Mouse (Mus musculus) layer of hippocampus, adult 11-12 months (tissue): Measurements from ENCODE around the gene Vangl1.

Experiments used
- DNase-seq: peaks from one replicate; pipeline ENCODE4 v3.0.0; 2022; ENCODE audit warnings: low spot score

The Vangl1 gene

GRCm38 (mm10) chr3:102142947-102143346 lies 61.5 kb downstream of the Vangl1 start:
- DNase-seq: no peak

- DNase-seq: no peak
These were observed 62.6 kb downstream of the Vangl1 start for GRCm38 (mm10) chr3:102141893-102142292.

GRCm38 (mm10) chr3:102141451-102141850 lies 63.0 kb downstream of the Vangl1 start:
- no peak for DNase-seq

GRCm38 (mm10) chr3:102140606-102141005 lies 63.9 kb downstream of the Vangl1 start:
- no peak for DNase-seq

DNA sequence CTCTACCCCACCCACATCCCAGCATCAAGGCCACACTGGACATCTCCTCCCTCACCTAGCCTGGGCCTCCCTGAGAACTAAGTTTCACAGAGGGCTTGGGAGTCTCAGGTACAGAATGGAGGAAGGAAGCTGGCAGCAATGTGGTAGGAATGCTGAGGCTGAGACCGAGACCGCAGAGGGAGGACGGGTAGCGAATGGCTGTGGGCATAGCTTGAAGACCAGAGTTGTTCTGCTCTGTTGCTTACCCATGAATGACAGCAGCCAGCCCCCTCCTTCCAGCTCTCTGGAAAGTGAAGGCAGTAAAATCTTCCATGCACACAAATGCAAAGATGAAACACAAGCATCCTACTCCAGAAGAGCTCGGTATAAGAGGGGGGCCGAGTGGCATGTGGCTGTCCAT lies 65.6 kb downstream of the Vangl1 start:
- no peak for DNase-seq

- DNase-seq: no peak
These were observed 67.3 kb downstream of the Vangl1 start for GRCm38 (mm10) chr3:102137158-102137557.

GRCm38 (mm10) chr3:102135389-102136113 lies 68.9 kb downstream of the Vangl1 start:
- no peak for DNase-seq

GRCm38 (mm10) chr3:102131627-102132324 lies 72.7 kb downstream of the Vangl1 start:
- no peak for DNase-seq

GRCm38 (mm10) chr3:102130478-102130877 lies 74.0 kb downstream of the Vangl1 start:
- no peak for DNase-seq

GRCm38 (mm10) chr3:102128242-102128641 lies 76.3 kb downstream of the Vangl1 start:
- DNase-seq: no peak

DNA sequence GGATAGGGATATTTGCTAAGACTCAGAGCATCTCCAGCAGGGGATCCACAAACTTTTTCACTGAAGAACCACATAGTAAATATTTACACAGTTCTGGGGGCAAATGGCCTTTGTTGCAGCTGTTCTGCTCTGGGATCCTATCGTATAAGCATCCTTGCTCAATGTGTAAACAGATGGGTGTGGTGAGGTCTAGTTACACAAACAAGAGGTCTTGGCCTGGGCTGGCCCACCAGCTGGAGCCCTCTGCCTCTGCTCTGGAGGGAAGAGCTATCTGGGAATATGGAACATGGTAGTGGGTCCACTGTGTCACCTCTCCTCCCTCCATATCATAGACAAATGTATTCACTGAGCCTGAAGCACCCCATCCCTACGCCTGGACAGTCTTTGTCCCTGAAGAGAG lies 77.4 kb downstream of the Vangl1 start:
- DNase-seq: no peak

- DNase-seq: no peak
These were observed 78.9 kb downstream of the Vangl1 start for GRCm38 (mm10) chr3:102125546-102125945.

- no peak for DNase-seq
These were observed 80.8 kb downstream of the Vangl1 start for GRCm38 (mm10) chr3:102123654-102124053.

- DNase-seq: no peak
These were observed 82.4 kb downstream of the Vangl1 start for GRCm38 (mm10) chr3:102122046-102122445.

DNA sequence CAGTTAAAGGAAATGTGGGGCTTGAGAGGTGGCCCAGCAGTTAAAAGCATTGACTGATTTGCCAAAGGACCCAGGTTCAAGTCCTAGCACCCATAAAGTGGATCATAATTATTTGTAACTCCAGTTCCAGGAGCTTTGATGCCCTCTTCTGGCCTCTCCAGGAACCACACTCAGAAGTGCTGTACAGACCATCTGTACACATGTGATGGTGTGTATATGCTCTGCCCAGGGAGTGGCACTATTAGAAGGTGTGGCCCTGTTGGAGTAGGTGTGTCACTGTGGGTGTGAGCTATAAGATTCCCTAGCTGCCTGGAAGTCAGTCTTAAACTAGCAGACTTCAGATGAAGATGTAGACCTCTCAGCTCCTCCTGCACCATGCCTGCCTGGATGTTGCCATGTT lies 83.5 kb downstream of the Vangl1 start:
- no peak for DNase-seq

GRCm38 (mm10) chr3:102111979-102112599 lies 92.4 kb downstream of the Vangl1 start:
- no peak for DNase-seq

- DNase-seq: no peak
These were observed 96.3 kb downstream of the Vangl1 start for GRCm38 (mm10) chr3:102108201-102108600.

DNA sequence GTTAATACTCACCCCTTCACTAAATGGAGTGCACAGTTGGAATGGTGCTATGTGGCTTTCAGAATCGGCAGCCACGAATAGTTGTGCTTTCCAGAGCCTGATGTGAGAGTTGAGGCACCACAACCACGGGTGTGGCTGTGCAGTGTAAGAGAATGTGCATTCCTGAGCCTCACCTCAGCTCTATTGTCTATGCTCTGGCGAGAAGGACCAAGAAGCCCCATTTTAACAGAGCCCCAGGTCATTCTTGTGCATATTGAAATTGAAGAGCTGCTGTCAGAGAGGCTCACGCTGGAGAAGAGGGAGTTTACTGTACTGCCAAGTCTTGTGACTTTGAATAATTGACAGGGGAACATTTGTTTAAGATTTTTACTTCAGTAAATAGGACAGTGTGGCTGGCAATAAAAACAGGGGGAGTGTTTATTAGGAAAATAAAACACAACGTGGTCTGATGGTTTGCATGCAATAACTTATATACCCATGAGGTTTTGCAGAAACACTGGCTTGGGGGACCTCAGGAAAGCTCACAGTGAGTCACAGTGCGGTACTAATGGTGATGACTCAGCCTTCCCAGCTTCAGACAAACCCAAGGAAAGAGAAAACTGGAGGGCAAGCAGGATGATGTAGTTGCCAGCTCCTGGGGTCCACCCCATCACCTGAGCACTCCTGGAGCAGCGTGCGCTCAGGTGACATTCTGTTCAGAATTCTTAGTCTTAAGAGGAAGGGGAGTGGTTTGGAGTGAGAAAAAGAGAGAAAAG lies 100.5 kb downstream of the Vangl1 start:
- DNase-seq: no peak
